Mouse (Mus musculus) megakaryocyte, adult 5-6 weeks (primary cell): ENCODE measurements around the gene Angel2. TPM values are rescaled to one million over a fixed set of nuclear protein-coding genes. Genes with fewer than 3 reads are reported as not detected.

Experiments used
- ATAC-seq: 2 replicates; pipeline ENCODE4 v1.8.0; 2016; ENCODE audit warnings: mild to moderate bottlenecking, inconsistent platforms; ENCODE audit not compliant: poor library complexity, severe bottlenecking
- total RNA-seq, 2 experiments: library from RNA; stranded (forward) in 1 of 2; stranded (reverse) in 1 of 2; fragments of 153-499, 151-499 nt in 1 of 2; fragments of 221-1000, 200-1000 nt in 1 of 2; gene quantifications; 2 replicates each; pipeline versions ENCODE4 v1.2.3 to v1.2.4; 2015 to 2017

Gene Angel2
- total RNA-seq, 2 experiments from 2014 or later, result 24.1 to 31.6 TPM

- peak; percentile 92 for ATAC-seq
Measured at GRCm38 (mm10) chr1:190928370-190929009, 3.6 kb downstream of the Angel2 start.

GRCm38 (mm10) chr1:190929010-190929695 lies 4.2 kb downstream of the Angel2 start:
- no peak for ATAC-seq

GRCm38 (mm10) chr1:190930181-190930580 lies 5.3 kb downstream of the Angel2 start:
- no peak for ATAC-seq

GRCm38 (mm10) chr1:190939803-190940202 lies 14.9 kb downstream of the Angel2 start:
- no peak for ATAC-seq

- ATAC-seq, result peak; percentile 97
Measured at GRCm38 (mm10) chr1:190944109-190944760, 19.3 kb downstream of the Angel2 start.

GRCm38 (mm10) chr1:190947986-190948385 lies 23.1 kb downstream of the Angel2 start:
- no peak for ATAC-seq

- ATAC-seq, result no peak
Measured at GRCm38 (mm10) chr1:190948439-190948838, 23.5 kb downstream of the Angel2 start.

GRCm38 (mm10) chr1:190948846-190949245 lies 23.9 kb downstream of the Angel2 start:
- no peak for ATAC-seq

- ATAC-seq, result no peak
Measured at GRCm38 (mm10) chr1:190951014-190951413, 26.1 kb downstream of the Angel2 start.

GRCm38 (mm10) chr1:190953009-190953408 lies 28.1 kb downstream of the Angel2 start:
- ATAC-seq, result no peak

- ATAC-seq, result no peak
Measured at GRCm38 (mm10) chr1:190958821-190959220, 33.9 kb downstream of the Angel2 start.

- no peak for ATAC-seq
Measured at GRCm38 (mm10) chr1:190962760-190963159, 37.8 kb downstream of the Angel2 start.

GRCm38 (mm10) chr1:190964992-190965780 lies 40.3 kb downstream of the Angel2 start:
- ATAC-seq, result no peak

- no peak for ATAC-seq
Measured at GRCm38 (mm10) chr1:190968010-190968409, 43.1 kb downstream of the Angel2 start.

GRCm38 (mm10) chr1:190971708-190972610 lies 47.0 kb downstream of the Angel2 start:
- ATAC-seq, result no peak

GRCm38 (mm10) chr1:190972612-190973192 lies 47.8 kb downstream of the Angel2 start:
- ATAC-seq, result no peak

GRCm38 (mm10) chr1:190974191-190974590 lies 49.3 kb downstream of the Angel2 start:
- ATAC-seq, result no peak

GRCm38 (mm10) chr1:190974833-190975232 lies 49.9 kb downstream of the Angel2 start:
- no peak for ATAC-seq

GRCm38 (mm10) chr1:190976887-190977573 lies 52.1 kb downstream of the Angel2 start:
- no peak for ATAC-seq
